Mouse (Mus musculus) frontal cortex, adult 2 months (tissue): ENCODE results near the gene Piwil1. TPM values are rescaled to one million over a fixed set of nuclear protein-coding genes. Genes with fewer than 3 reads are reported as not detected.

ENCODE experiments used
- DNase-seq, 2 experiments: peaks; one replicate each; pipeline ENCODE4 v3.0.0; 2022; ENCODE audit warnings: low spot score in 1 of 2; ENCODE audit errors: extremely low spot score in 1 of 2
- polyA plus RNA-seq: library from polyadenylated mRNA; depleted of rRNA; stranded (reverse); fragments of >200 nt; gene quantifications from 2 replicates; pipeline ENCODE4 v1.2.3, GENCODE M21; 2012; rRNA removed

Piwil1 gene
- 0.06 and 0.21 TPM in 2 replicates for polyA plus RNA-seq

DNA sequence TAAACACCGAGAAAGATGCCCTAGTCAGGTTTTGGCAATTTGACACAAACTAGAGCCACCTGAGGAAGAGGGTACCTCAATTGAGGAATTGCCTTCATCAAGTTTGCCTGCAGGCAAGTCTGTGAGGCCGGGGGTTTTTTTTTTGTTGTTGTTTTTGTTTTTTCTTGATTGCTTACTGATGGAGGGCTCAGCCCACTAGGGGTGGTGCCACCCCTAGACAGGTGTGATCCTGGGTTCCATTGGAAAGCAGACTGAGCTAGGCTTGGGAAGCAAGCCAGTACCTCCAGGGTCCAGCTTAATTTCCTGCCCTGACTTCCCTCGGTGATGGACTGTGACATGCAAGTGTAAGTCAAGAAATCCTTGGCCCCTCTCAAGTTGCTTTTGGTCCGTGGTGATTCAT lies at the start of gene Piwil1:
Gene Piwil1 (plus strand): TSS at position 301 of the 400 bp plus-strand sequence.
- DNase-seq: no peak

DNA sequence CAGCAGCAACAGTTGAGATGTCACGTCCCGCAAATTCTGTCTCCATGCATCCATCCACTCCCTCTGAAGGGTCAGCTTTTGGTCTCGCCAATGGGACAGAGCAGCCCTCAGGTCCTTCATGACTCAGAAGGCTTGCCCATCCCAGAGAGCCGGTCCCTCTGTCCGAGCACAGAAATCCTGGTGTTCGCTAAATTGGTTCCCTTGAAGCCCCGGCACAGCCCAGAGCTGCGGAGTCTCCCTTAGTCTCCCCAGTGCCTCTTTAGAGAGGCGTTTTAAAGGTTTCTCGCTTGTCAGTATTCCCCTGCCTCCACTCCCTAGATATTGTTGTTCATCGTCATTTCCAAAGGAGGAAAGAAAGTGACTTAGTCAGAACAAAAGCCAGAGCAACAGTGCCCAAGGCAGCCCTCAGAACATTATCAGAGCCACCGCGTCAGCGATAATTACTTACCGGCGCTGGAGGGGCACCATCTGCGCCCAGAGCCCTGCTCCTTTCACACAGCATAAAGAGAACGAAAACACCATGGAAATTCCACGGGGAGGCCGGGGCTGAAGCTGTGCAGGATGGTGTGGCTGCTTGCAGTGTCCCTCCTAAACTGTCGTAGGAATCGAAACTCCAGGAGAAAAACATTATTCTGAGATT lies 45.7 kb upstream of the Piwil1 start:
- DNase-seq: no peak

DNA sequence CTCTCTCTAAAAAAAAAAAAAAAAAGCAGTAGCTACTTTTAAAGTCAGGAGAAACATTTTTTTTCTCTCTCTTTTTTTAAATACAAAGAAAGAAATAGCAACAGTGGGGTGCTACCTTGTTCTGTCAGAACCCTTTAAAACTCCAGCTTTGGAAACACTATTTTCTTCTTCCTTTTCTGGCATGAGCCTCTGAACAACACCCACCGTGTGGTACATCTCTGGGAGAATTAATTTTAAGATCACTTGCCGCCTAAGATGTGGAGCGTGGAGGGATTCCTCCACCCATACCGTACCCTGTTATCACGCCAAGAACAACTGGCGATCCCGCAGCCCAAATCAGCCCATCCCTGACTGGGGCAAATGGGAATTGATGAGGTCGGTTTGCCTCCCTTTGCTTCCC lies 42.2 kb upstream of the Piwil1 start:
- peak; percentile 12 to 42 for DNase-seq

DNA sequence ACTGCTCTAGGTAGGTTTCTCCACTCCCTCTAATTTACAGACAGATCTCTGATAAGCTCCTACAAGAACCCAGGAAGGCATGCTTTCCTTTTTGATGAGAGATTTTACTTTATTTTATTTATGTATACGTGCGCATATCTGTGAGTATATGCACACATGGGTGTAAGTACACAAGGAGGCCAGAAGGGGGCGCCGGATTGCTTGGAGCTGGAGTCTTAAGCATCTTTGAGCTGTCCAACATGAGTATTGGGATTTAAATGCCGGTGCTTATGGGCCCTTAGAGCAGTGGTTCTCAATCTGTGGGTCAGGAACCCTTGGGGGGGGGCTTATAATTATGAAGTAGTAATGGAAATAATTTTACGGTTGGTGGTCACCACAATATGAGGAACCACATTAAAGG lies 39.4 kb upstream of the Piwil1 start:
- DNase-seq: no peak

DNA sequence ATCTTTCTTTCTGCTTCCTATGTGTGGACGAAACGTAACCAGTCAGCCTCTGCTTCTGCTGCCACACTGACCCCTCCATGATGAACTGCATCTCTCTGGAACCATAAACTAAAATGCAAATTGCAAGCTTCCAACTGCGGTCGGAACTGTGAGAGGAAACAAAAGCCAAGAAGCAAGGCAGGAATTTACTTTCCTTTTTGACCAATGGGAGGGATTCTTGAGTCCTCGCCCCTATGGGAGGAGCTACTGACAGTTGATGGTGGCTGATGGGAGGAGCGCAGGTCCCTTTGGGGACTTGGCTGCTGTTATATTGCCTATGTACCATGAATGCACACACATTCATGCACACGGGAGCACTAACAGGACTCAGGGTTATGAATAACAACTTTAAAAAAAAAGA lies 38.3 kb upstream of the Piwil1 start:
- no peak for DNase-seq

DNA sequence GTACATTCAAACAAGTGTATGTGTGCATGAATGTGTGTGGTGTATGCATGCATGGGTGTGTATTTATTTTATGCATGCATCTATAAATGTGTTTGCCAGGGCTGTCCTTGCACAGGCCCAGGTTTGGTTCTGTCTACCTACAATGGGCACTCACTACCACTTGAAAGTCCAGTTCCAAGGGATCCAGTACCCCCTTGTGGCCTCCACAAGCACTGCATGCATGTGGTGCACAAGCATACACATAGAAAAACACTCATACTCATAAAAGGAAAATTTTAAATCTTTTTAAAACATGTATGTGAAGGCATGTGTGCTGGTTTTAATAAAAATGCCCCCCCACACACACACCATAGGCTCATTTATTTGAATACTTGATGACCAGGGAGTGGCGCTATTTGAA lies 37.3 kb upstream of the Piwil1 start:
- DNase-seq: no peak

DNA sequence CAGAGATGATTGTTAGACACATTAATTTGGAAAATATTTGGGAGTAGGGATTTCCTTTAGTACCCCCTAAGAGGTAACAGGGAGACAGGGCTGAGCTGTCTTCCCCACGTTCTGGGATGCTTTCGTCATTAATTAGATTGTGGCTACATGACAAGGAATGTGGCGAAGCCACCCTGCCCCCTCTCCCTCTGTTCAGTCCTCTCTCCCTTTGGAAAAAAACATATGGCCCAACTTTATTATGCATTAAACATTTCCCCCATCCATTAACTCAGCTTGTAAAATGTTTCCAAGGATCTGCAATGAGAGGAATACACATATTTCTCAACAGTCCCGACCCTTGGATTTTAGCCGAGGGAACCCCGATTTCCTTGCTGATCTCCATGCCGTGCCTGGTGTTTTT lies 35.0 kb upstream of the Piwil1 start:
- DNase-seq: peak in 1 of 2 experiments; percentile 17

DNA sequence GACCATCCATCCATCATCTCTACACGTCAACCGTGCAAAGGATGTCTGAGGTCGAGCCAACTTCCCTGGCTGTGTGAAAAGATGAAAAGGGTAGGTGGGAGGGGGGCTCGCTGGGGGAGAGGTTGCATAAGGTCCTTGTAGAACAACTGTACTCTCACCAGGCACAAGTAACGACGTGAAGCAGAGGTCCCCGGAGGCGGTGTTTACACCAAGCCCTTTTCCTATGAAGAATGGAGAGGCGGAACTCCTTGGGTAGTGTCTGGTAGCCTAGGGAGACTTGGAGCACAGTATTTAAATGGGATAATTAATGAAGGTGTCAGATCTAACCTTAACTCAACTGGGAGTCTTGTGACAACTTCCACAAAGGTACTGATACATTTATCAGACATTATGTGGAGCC lies 28.2 kb upstream of the Piwil1 start:
- DNase-seq: no peak

DNA sequence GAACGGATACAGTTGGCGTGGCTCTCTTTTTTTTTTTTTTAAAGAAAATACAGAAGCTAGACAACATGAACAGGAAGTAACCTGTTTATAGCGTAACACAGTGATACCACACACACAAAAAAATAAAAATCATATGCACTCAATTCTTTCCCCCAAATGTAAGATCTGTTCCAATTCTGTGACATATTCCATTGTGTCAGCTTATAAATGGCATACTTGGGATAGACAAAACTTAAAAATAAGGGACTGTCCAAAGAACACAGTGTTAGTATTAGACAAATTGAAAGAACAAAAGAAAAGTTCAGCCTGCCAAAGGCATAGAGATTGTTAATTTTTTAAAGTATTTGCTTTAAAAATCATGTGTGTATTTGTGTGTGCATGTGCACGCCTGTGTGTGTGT lies 25.0 kb upstream of the Piwil1 start:
- DNase-seq: no peak

DNA sequence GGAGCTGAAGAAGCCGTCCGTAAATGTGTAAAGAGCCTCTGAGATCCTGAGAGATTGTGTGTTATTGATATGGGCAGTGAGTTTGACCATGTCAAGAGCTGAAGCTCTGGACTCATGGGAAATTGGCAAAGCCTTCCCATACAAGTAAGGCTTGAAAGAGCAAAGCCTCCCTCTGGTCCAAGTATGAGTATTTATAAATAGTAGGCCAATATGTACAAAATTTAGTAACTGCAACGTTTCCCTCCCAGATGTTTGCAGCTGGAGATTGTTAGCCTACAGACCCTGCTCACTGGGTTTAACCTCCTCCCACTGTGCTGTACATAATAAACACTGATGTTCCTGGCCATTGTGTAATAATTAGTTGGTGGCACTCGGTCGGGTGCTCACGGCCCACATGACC lies 24.5 kb upstream of the Piwil1 start:
- DNase-seq: no peak

DNA sequence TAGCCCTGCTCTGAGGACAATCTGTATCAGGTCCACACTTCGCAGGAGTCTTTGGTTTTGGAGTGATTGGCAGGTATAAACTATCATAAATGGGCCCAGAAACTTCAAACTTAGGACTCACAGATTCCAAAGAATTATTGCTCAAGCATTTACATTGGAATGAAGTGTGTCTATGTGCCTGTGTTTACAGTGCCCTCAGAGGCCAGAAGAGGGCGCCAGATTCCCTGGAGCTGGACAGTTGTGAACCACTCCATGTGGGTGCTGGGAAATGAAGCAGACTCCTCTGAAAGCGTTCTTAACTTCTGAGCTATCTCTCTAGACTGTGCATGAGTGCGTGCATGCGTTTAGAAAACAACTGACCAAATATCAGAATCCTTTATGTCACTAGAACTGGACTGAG lies 20.9 kb upstream of the Piwil1 start:
- DNase-seq: no peak

DNA sequence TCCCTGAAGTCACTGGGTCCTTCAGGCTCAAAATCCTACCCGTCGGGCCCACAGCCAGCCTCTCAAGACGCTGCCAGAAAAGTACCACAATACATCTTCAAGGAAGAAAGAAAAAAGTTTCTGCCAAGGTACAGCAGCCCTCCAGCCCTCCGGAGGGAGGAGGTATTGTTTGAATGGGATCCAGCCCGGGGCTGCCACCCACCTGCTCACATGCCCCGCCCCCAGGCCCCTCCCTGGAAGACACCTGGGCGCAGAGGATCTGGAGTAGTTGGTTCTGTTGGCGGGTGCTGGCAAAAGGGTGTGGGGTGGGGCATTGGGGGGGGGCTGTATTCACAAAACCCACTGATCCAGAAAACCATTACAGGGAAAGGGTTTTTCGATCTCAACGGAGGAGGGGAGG lies 18.1 kb upstream of the Piwil1 start:
- DNase-seq: no peak

DNA sequence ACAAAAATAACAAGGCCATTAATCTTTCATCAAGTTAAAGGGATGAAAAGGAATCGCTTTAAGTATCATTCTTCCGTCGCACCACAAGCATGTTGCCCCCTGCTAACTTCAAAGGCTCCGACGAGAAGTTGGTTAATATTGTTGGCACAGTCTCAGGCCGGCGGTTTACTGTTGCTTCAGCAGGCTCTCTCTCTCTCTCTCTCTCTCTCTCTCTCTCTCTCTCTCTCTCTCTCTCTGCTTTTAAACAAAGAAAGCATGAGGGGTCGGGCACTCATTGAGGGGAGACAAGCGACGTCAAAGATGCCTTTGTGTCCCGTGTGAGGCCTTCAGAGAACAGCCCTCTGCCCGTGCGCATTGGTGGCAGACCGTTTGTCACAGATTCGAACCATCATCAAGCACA lies 17.7 kb upstream of the Piwil1 start:
- no peak for DNase-seq

DNA sequence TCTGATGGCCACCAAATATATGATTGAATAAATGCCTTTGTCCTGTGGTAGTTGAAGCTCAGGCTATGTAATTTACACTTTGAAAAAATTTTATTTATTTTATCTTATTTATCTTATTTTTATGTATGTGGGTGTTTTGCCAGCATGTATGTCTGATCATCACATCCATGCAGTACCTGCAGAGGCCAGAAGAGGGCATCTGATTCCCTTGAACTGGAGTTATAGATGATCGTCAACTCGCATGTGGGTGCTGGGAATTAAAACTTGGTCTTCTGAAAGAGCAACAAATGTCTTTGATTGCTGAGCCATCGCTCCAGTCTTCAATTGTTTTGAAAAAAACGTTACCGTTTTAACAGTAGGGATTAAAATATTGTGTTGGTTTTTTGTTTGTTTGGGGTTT lies 15.2 kb upstream of the Piwil1 start:
- no peak for DNase-seq

DNA sequence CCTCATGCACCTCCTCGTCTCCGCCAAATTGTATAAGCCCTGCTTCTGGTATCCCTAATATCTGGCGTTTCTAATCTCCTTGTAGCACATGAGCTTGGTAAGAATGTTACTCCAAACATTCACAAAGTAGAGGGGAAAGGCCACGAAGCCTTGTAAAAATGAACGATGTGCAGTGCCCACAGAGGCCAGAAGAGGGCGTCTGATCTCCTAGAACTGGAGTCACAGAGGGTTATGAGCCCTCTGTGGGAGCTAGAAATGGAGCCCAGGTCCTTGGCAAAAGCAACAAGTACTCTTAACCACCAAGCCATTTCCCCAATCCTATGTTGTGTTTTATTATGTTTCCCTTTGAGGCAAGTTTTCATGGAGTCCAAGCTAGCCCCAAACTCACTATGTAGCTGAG lies 8.2 kb upstream of the Piwil1 start:
- no peak for DNase-seq

DNA sequence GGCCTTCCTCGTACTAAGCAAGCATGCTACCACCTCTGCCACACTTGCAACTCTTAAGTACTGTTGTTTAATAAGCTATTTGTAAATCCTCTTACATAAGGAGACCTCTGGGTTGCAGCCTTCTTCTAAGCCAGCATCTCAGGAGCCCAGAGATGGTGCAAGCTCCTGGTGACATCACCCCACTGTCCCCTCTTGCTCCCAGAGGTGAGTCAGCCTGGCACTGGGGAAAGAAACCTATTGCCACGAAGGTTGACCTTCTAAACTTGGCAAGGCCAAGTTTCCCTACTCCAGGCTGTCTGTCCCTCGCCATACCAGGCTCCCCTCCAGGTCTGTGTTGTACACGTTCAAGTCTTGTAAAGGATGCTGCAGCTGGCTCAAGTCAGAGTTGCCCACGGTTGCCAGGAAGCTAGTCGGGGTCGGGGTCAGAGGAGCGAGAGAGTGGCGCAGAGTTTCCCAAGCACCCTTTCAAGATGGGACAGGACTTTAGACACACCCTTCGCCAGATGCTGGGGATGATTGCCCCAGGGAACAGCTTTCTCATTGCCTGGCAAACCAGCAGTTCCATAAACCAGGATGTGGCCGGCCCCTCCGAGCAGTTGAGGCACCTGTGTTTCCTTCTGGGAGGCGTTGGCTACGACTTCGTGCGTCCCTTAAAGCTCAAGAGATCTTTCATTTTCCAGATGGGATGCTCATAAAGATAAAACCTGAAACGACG lies 7.6 kb upstream of the Piwil1 start:
- DNase-seq: no peak

DNA sequence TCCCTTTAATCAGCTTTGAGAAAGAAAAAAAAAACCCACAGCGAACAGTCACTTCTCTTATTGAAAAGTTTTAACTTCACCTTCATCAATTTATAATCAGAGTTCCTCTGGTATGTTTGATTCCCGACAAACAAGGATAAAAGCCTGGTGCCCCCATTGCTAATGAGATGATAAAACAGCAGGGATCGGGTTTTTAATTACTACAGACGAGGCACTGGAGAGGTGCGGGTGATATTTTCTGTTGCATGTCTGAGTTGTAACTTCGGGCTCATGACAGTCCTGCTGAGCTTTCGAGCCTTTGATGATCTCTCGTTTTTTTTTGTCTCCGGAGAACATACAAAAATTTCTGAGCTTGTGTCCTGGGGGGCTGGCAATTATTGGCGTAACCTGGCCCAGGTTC lies 5.5 kb upstream of the Piwil1 start:
- no peak for DNase-seq

DNA sequence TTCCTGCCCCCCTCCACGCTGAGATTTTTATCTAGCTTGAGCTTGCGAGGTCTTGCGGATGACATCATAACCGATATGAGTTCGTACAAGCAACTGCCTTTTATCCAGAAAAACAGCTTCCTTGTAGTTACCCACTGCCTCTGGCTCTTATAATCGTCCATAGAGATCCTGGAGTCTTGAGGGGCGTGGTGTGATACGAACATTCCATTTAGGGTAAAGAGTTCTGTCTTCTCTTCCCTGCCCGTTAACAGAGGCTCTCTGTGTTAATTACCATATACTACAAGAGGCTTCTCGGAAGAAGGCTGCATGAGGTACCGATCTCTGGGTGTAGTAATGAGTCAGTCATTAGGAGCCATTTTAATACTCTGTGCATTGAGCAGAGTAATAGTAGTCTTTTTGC lies 1.6 kb upstream of the Piwil1 start:
- DNase-seq: no peak

DNA sequence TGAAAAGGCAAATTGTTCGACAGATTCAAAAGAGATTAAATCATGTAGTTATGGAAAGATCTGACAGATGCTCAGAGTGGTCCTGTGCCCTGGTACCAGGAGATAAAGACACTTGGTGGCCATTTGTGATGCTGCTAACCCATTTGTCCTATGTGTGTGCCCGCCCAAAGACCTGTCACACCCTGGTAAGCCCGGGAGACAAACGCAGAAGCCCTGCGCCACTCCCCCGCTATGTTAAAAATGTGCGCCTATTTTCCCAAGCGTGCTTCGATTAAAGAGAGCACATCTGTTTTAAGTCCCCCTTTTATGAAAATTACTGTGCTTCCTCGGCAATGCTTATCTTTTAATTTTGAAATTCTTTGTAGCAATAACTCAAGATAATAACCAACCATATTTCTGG lies 1.4 kb downstream of the Piwil1 start:
- DNase-seq: no peak

DNA sequence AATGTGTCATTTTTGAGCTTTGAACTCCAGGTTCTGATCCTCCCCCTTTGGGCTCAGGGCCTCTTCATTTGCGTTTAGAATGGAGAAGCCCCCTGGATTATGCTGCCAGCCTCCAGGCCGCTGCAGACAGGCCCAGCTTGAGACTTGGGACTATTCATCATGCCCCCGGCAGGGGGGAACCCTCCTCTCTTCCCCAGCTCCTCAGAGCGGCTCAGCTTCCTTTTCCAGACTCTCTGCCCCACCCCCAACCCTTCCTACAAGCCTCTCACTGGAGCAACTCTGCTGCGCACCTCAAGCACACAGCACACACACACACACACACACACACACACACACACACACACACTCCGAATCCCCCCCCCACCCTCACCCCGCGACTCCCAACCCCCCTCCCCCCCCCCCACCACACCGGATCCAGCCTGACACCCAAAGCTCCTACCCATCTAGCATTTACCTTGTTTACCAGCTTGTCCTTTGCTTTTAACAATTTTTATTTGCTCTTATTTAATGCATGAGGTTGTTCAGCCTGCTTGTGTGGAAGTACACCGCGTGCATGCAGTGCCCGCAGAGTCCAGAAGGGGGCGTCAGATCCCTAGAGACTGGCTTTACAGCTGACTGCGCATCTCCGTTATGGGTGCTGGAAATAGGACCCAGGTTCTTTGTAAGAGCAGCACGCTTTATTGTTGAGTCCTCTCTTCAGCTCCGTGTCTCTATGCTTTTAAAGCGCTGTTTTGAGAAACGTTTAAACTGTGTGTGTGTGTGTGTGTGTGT lies 2.0 kb downstream of the Piwil1 start:
- DNase-seq: no peak

DNA sequence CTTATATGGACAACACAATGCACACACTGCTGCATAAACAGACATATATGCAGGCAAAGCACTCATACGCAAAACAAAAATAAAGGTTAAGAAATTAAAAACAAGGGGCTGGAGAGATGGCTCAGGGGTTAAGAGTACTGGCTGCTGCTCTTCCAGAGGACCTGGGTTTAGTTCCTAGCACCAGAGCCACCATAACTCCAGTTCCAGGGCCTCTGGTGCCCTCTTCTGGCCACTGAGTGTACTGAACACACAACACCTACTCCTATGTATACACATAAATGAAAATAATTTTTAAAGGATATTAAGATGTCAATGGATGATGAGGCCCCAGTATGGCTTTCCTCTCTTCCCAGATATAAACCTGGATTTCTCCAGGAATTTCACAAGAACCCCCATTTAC lies 4.1 kb downstream of the Piwil1 start:
- no peak for DNase-seq

DNA sequence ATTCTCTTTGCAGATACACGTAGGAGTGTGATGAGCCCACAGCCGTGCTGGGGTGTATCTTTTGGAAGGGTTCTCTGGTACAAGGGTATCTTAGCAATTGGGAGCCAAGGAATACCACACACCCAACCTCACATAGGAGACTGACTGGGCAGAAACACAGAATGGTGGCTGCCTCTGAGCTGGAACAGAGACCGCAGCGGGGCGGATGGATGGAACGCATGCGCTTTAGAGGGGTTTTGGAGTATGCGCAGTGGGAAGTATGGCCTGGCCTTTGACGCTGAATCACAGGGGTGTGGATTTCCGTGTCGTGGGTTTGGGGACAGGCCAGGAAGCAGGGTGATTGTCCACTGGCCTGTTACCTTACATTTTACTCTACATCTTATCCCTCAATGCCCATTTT lies 4.9 kb downstream of the Piwil1 start:
- DNase-seq: no peak
